Mouse (Mus musculus): ENCODE data around the gene Myl9. TPM values are rescaled to one million over a fixed set of nuclear protein-coding genes. Genes with fewer than 3 reads are reported as not detected.

Gene Myl9
- total and polyA plus RNA-seq, 3 experiments = 1.2 to 1.3 TPM; not detected in 1

DNA sequence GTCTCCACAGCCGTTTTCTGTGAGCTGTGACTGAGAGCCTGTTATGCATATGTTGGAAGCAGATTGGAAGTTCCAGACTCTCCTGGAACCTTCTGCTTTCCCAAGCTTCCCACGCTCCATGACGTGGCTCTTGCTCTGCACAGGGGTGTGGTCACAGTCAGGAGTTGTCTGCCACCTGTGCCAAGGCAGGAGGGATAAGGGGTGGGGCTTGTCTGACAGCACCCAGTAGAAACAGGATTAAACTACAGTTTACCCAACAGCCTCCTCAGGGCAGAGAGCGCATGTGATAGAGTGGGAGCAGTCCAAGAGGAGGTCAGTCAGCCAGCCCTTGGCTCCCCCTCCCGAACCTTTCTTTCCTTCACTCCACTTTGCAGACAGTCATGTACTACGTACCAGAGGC lies 43.1 kb upstream of the Myl9 start:
- Histone ChIP-seq H3K27me3 (ENCODE audit: control insufficient read depth in 1 of 2, insufficient read depth in 2 of 2, low read length in 2 of 2) (no peaks in the 10 kb centered on the region), H3K79me2 (ENCODE audit: control insufficient read depth, insufficient read depth, low read length, poor library complexity) (no peaks in the 10 kb centered on the region; the same call in 1 of the 2 replicates), H3K4me1 (ENCODE audit: control insufficient read depth in 1 of 2, insufficient read depth in 2 of 2, low read length in 2 of 2) (peaks cover 5 to 11% of the 10 kb centered on the region in 2 experiments), H3K4me3 (ENCODE audit: control insufficient read depth in 1 of 2, insufficient read depth in 1 of 2, low read depth in 2 of 2, low read length in 2 of 2) (no peak overlapping the region), H3K9me3 (replicated peaks; ENCODE audit: insufficient read depth, low read length) (no peaks in the 10 kb centered on the region), H3K27ac (ENCODE audit: control insufficient read depth, low read depth, low read length) (no peak overlapping the region), H3K9ac (ENCODE audit: control insufficient read depth, low read depth, low read length, poor library complexity, severe bottlenecking) (no peak overlapping the region), H3K36me3 (ENCODE audit: control insufficient read depth in 1 of 2, insufficient read depth in 2 of 2, low read length in 2 of 2) (peaks cover 0 to 6% of the 10 kb centered on the region in 2 experiments; a peak in 2 of 4 replicates)
- peak; percentile 64 for DNase-seq (ENCODE audit: low read depth, low spot score)
- no peak for TF ChIP-seq POLR2AphosphoS2 (IDR thresholded peaks at IDR 0.05; ENCODE audit: low read length)
- no peak for TF ChIP-seq GABPA (IDR thresholded peaks at IDR 0.05; ENCODE audit: low read depth, low read length)
- TF ChIP-seq TBP (IDR thresholded peaks at IDR 0.05; ENCODE audit: low read depth, low read length) = no peak
- TF ChIP-seq MXI1 (IDR thresholded peaks at IDR 0.05; ENCODE audit: low read depth, low read length) = 0 out of 2 replicates have a peak, but pooled peaks have one; percentile 16
- TF ChIP-seq SIN3A (IDR thresholded peaks at IDR 0.05; ENCODE audit: low read length) = 0 out of 2 replicates have a peak, but pooled peaks have one; percentile 32
- no peak for TF ChIP-seq CTCF (IDR thresholded peaks at IDR 0.05 in 2 of 3, conservative IDR thresholded peaks at IDR 0.05 in 1 of 3; ENCODE audit: control insufficient read depth in 1 of 3, insufficient read depth in 1 of 3, low read depth in 2 of 3, low read length in 3 of 3, poor library complexity in 1 of 3, severe bottlenecking in 1 of 3)
- no peak for TF ChIP-seq JUND (IDR thresholded peaks at IDR 0.05; ENCODE audit: low read depth, low read length)
- no peak for TF ChIP-seq TAL1 (IDR thresholded peaks at IDR 0.05; ENCODE audit: low read length)
- no peak for TF ChIP-seq POLR2AphosphoS5 (IDR thresholded peaks at IDR 0.05; ENCODE audit: borderline replicate concordance, low read depth, low read length)
- TF ChIP-seq MYB (IDR thresholded peaks at IDR 0.05; ENCODE audit: low read depth, low read length) = no peak
- no peak for TF ChIP-seq HCFC1 (IDR thresholded peaks at IDR 0.05; ENCODE audit: low read depth, low read length)
- TF ChIP-seq POLR2A (IDR thresholded peaks at IDR 0.05; ENCODE audit: control insufficient read depth in 1 of 2, insufficient read depth in 1 of 2, low read depth in 1 of 2, low read length in 2 of 2, poor library complexity in 1 of 2) = no peak
- TF ChIP-seq BHLHE40 (IDR thresholded peaks at IDR 0.05; ENCODE audit: borderline replicate concordance, low read depth, low read length) = no peak
- TF ChIP-seq ELF1 (IDR thresholded peaks at IDR 0.05; ENCODE audit: low read depth, low read length) = no peak
- peak; percentile 16; the same call in 1 of the 2 replicates for TF ChIP-seq ETS1 (IDR thresholded peaks at IDR 0.05; ENCODE audit: low read depth, low read length)
- TF ChIP-seq USF1 (IDR thresholded peaks at IDR 0.05; ENCODE audit: low read depth, low read length) = no peak

- H3K4me3 ChIP-seq (ENCODE audit: control insufficient read depth in 1 of 2, insufficient read depth in 1 of 2, low read depth in 2 of 2, low read length in 2 of 2) = no peak overlapping the region
- H3K27me3 ChIP-seq (ENCODE audit: control insufficient read depth in 1 of 2, insufficient read depth in 2 of 2, low read length in 2 of 2) = no peaks in the 10 kb centered on the region
- H3K9ac ChIP-seq (ENCODE audit: control insufficient read depth, low read depth, low read length, poor library complexity, severe bottlenecking) = no peak overlapping the region
- peaks cover 0 to 6% of the 10 kb centered on the region in 2 experiments; a peak in 2 of 4 replicates for H3K36me3 ChIP-seq (ENCODE audit: control insufficient read depth in 1 of 2, insufficient read depth in 2 of 2, low read length in 2 of 2)
- H3K27ac ChIP-seq (ENCODE audit: control insufficient read depth, low read depth, low read length) = no peak overlapping the region
- TF ChIP-seq POLR2AphosphoS2 (IDR thresholded peaks at IDR 0.05; ENCODE audit: low read length) = no peak
- no peak for TF ChIP-seq MAFK (IDR thresholded peaks at IDR 0.05; ENCODE audit: borderline replicate concordance, low read depth, low read length)
- TF ChIP-seq GABPA (IDR thresholded peaks at IDR 0.05; ENCODE audit: low read depth, low read length) = no peak
- no peak for TF ChIP-seq CTCF (IDR thresholded peaks at IDR 0.05 in 2 of 3, conservative IDR thresholded peaks at IDR 0.05 in 1 of 3; ENCODE audit: control insufficient read depth in 1 of 3, insufficient read depth in 1 of 3, low read depth in 2 of 3, low read length in 3 of 3, poor library complexity in 1 of 3, severe bottlenecking in 1 of 3)
- no peak for TF ChIP-seq E2F4 (IDR thresholded peaks at IDR 0.05; ENCODE audit: borderline replicate concordance, low read depth, low read length)
- TF ChIP-seq TBP (IDR thresholded peaks at IDR 0.05; ENCODE audit: low read depth, low read length) = no peak
- TF ChIP-seq POLR2A (IDR thresholded peaks at IDR 0.05; ENCODE audit: control insufficient read depth in 1 of 2, insufficient read depth in 1 of 2, low read depth in 1 of 2, low read length in 2 of 2, poor library complexity in 1 of 2) = no peak
- no peak for TF ChIP-seq GATA1 (IDR thresholded peaks at IDR 0.05; ENCODE audit: low read depth, low read length)
- no peak for TF ChIP-seq NELFE (IDR thresholded peaks at IDR 0.05; ENCODE audit: low read depth, low read length)
- TF ChIP-seq KAT2A (conservative IDR thresholded peaks at IDR 0.05; ENCODE audit: low read depth, low read length) = no peak
- no peak for TF ChIP-seq RAD21 (IDR thresholded peaks at IDR 0.05; ENCODE audit: low read depth, low read length)
- no peak for TF ChIP-seq TAL1 (IDR thresholded peaks at IDR 0.05; ENCODE audit: low read length)
- TF ChIP-seq MEF2A (IDR thresholded peaks at IDR 0.05; ENCODE audit: extremely low read depth, insufficient replicate concordance, low read depth, low read length, poor library complexity, severe bottlenecking) = no peak
- TF ChIP-seq CHD1 (IDR thresholded peaks at IDR 0.05; ENCODE audit: low read depth, low read length) = no peak
- TF ChIP-seq RCOR1 (IDR thresholded peaks at IDR 0.05; ENCODE audit: low read depth, low read length) = no peak
- no peak for TF ChIP-seq ZNF384 (IDR thresholded peaks at IDR 0.05; ENCODE audit: low read depth, low read length)
- no peaks in the 10 kb centered on the region for H3K79me2 ChIP-seq (ENCODE audit: control insufficient read depth, insufficient read depth, low read length, poor library complexity)
- H3K4me1 ChIP-seq (ENCODE audit: control insufficient read depth in 1 of 2, insufficient read depth in 2 of 2, low read length in 2 of 2) = peaks cover 3 to 9% of the 10 kb centered on the region in 2 experiments; a peak in 3 of 4 replicates
- no peak for DNase-seq (ENCODE audit: low read depth, low spot score)
- no peaks in the 10 kb centered on the region for H3K9me3 ChIP-seq (replicated peaks; ENCODE audit: insufficient read depth, low read length)
Measured at GRCm38 (mm10) chr2:156735761-156736335, 39.4 kb upstream of the Myl9 start.
